ENCODE assay signal across 10 mouse cellular contexts in the genomic region with DNA sequence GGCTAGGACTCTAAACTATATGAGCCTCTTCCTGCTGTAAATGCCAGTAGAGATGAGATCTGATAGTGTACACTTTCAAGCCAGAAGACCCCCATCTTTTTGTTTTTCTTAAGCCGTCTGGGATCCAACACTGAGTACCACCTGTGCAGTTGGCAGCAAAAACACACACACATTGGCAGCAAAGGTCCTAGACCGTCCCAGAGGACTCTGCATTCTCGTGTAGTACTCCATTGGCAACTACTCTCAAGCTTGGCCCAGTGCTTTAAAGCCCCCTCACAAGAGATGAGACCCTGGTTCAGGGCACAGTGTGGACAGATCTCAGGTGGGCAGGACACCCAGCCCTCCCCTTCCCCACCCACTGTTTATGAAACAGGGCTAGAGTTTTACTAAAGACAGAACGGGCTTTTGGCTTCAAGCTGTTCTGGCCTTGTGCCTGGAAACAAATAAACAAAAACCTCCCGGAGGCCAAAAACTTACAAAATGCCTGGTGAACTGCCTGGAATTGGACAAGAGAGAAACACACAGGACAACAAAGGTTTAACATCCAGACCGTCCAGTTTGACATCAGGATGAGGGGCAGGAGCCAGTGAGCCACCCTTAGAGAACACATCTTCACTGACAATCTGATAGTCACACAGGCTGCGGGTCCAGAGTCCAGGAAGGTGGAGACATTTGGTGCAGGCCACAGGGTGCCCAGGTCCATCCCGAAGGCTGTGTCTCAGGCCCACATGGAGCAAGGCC.
A peak's percentile ranks its signal among the peaks of the same experiment; 100 is the strongest.
DNase-seq lines count a peak whose midpoint lies in the region; ATAC-seq lines count a peak whose summit lies in the region.
"Had no signal": no experiment of that assay in that cellular context is flagged by ENCODE, and none has a peak within 500 bp of the region (broad histone marks: within the 10 kb centered on the region; RNA-seq: fewer than 3 reads in every experiment).

No protein-coding gene starts in this region.

- no peak overlapping the region for H3K4me3 ChIP-seq in liver, embryonic 16.5 days (ENCODE audit: low read depth, low read length)
- H3K4me3 ChIP-seq in liver, embryonic 11.5 days (ENCODE audit: low read depth, low read length): no peak overlapping the region
- no peak overlapping the region for H3K4me3 ChIP-seq in hindbrain, embryonic 11.5 days (ENCODE audit: low read depth, low read length)
- H3K4me3 ChIP-seq: limb, embryonic 12.5 days had no signal

- H3K27ac ChIP-seq in liver, embryonic 16.5 days (ENCODE audit: low read length): no peak overlapping the region
- no peak overlapping the region for H3K27ac ChIP-seq in liver, embryonic 11.5 days (ENCODE audit: low read depth, low read length)
- no peak overlapping the region for H3K27ac ChIP-seq in hindbrain, embryonic 11.5 days (ENCODE audit: low read depth, low read length)
- H3K27ac ChIP-seq: limb, embryonic 12.5 days had no signal

- no peaks in the 10 kb centered on the region for H3K9me3 ChIP-seq in liver, embryonic 16.5 days (replicated peaks; ENCODE audit: control insufficient read depth, low read length)
- no peaks in the 10 kb centered on the region for H3K9me3 ChIP-seq in liver, embryonic 11.5 days (ENCODE audit: control insufficient read depth, low read length)
- no peaks in the 10 kb centered on the region for H3K9me3 ChIP-seq in hindbrain, embryonic 11.5 days (ENCODE audit: control insufficient read depth, low read length)
- H3K9me3 ChIP-seq: limb, embryonic 12.5 days had no signal

- no peaks in the 10 kb centered on the region for H3K36me3 ChIP-seq in liver, embryonic 16.5 days (ENCODE audit: control insufficient read depth, insufficient read depth)
- H3K36me3 ChIP-seq in liver, embryonic 11.5 days (ENCODE audit: control insufficient read depth, insufficient read depth, low read length): no peaks in the 10 kb centered on the region
- no peaks in the 10 kb centered on the region for H3K36me3 ChIP-seq in hindbrain, embryonic 11.5 days (ENCODE audit: control insufficient read depth, insufficient read depth, low read length)
- H3K36me3 ChIP-seq: limb, embryonic 12.5 days had no signal

- peak; percentile 68 for ATAC-seq in cerebellum, adult (ENCODE audit: insufficient number of reproducible peaks, low FRiP score, low TSS enrichment)
- peak; percentile 74 for ATAC-seq in liver, embryonic 16.5 days (ENCODE audit: low read depth)
- no peak for ATAC-seq in liver, embryonic 11.5 days (replicated peaks; ENCODE audit: low FRiP score)
- no peak for ATAC-seq in hindbrain, embryonic 11.5 days (ENCODE audit: low FRiP score)

- no peaks in the 10 kb centered on the region for H3K4me1 ChIP-seq in liver, embryonic 16.5 days (ENCODE audit: control insufficient read depth, low read depth, low read length)
- no peaks in the 10 kb centered on the region for H3K4me1 ChIP-seq in liver, embryonic 11.5 days (replicated peaks; ENCODE audit: control insufficient read depth, insufficient read depth, low read length)
- H3K4me1 ChIP-seq in hindbrain, embryonic 11.5 days (replicated peaks; ENCODE audit: control insufficient read depth, insufficient read depth, low read length): no peaks in the 10 kb centered on the region
- H3K4me1 ChIP-seq: limb, embryonic 12.5 days had no signal

- WGBS in liver, embryonic 16.5 days (ENCODE audit: insufficient replicate concordance): 40% methylated on average over 8 of the region's 8 CpGs
- WGBS in liver, embryonic 11.5 days: 71% methylated on average over 8 of the region's 8 CpGs
- WGBS in hindbrain, embryonic 11.5 days: 78% methylated on average over 8 of the region's 8 CpGs

- H3K4me2 ChIP-seq in liver, embryonic 16.5 days (ENCODE audit: low read depth, low read length): no peak overlapping the region
- no peak overlapping the region for H3K4me2 ChIP-seq in liver, embryonic 11.5 days
- no peak overlapping the region for H3K4me2 ChIP-seq in hindbrain, embryonic 11.5 days (replicated peaks; ENCODE audit: low read depth, low read length)
- H3K4me2 ChIP-seq: limb, embryonic 12.5 days had no signal

- no peak overlapping the region for H3K9ac ChIP-seq in liver, embryonic 16.5 days (ENCODE audit: low read depth, low read length)
- H3K9ac ChIP-seq in liver, embryonic 11.5 days (ENCODE audit: low read depth, low read length): no peak overlapping the region
- no peak overlapping the region for H3K9ac ChIP-seq in hindbrain, embryonic 11.5 days (ENCODE audit: low read depth, low read length)
- H3K9ac ChIP-seq: limb, embryonic 12.5 days had no signal

- no peaks in the 10 kb centered on the region for H3K27me3 ChIP-seq in liver, embryonic 16.5 days (ENCODE audit: control insufficient read depth, insufficient read depth, low read depth, low read length)
- H3K27me3 ChIP-seq in liver, embryonic 11.5 days (replicated peaks; ENCODE audit: control insufficient read depth, insufficient read depth, low read length): 0 out of 2 replicates have a peak, but pooled peaks cover 2% of the 10 kb centered on the region
- H3K27me3 ChIP-seq in hindbrain, embryonic 11.5 days (ENCODE audit: control insufficient read depth, insufficient read depth, low read length): no peaks in the 10 kb centered on the region

- DNase-seq in cerebellum, postnatal 4 days (ENCODE audit: low spot score in 2 of 2): no peak
- DNase-seq in liver, embryonic 11.5 days (ENCODE audit: low spot score): no peak
- DNase-seq in kidney, postnatal 36 days: peak; percentile 49 to 61
- DNase-seq in right cerebral cortex, postnatal 4 days: no peak
- no peak for DNase-seq in hindbrain, embryonic 11.5 days (ENCODE audit: low spot score)
- no peak for DNase-seq in thymus, adult 18-20 months
- DNase-seq: embryo, embryonic 11 days had no signal

Comparison
In these comparisons a context has a peak if more than half of its experiments do, and no peak if none do; other contexts are left out.
1. ATAC-seq: peak in cerebellum, adult (single experiment) and liver, embryonic 16.5 days (single experiment); none in liver, embryonic 11.5 days (single experiment) and hindbrain, embryonic 11.5 days (single experiment).
2. DNase-seq: peak in kidney, postnatal 36 days (2 of 2); none in cerebellum, postnatal 4 days (0 of 2), liver, embryonic 11.5 days (single experiment), right cerebral cortex, postnatal 4 days (single experiment), hindbrain, embryonic 11.5 days (single experiment) and thymus, adult 18-20 months (0 of 2).